Mouse (Mus musculus) cortical plate, adult 2 months (tissue): ENCODE data around the gene Stk11.

Experiments used
- CTCF ChIP-seq: fragments of 200-500 bp; IDR thresholded peaks from 2 replicates; pipeline ENCODE4 v1.5.1; 2011; ENCODE audit warnings: mild to moderate bottlenecking, control low read depth, low read length; ENCODE audit not compliant: insufficient read depth; ENCODE audit errors: extremely low read depth
- POLR2A ChIP-seq: fragments of 200-500 bp; IDR thresholded peaks from 2 replicates; pipeline ENCODE4 v1.6.1; 2011; ENCODE audit warnings: mild to moderate bottlenecking, low read length, control low read depth; ENCODE audit not compliant: insufficient read depth; ENCODE audit errors: extremely low read depth

DNA sequence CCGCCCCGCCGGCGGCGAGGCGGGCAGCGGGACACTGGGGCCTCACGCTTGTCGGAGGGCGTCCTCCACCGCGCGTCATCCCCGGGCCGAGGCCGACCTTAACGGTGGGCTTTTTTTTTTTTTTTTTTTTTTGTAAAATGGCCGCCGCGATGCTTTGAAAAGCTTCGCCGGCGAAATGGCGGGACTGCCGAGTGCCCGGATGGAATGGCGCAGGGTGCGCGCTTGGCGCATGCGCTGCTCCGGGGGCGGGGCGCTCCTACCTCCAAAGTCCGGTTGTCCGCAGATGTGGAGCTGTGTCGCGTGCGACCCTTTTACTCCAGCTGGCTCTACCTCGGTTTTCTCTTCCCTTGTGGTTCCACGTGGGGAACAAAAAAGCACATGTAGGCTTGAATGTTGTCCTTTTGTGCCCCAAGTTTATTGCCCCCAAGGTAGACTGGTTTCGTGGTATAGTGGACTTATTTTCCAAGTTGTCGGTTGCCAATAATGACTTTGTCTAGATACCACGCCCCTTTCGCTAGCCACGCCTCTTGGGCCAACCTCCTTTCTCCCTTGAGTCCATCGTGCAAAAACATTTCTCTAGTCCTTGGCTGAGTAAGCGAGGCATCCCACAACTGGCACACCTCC lies 52.5 kb downstream of the Stk11 start:
- peak; percentile 14; the same call in 1 of the 2 replicates for TF ChIP-seq POLR2A
- no peak for TF ChIP-seq CTCF
